Mouse (Mus musculus) limb, embryonic 13.5 days (tissue): Measurements from ENCODE around the gene Jsrp1. TPM values are rescaled to one million over a fixed set of nuclear protein-coding genes. Genes with fewer than 3 reads are reported as not detected.

Experiments used
- ATAC-seq: fragments of 200-750 bp; cut with Nextera tagmentation; 2 replicates; pipeline ENCODE4 v1.8.0; 2017; ENCODE audit warnings: low read depth, moderate number of reproducible peaks, moderate TSS enrichment; ENCODE audit not compliant: low FRiP score
- H3K27ac ChIP-seq: fragments of 300-500 bp; sonication (generic); 2 replicates; pipeline ENCODE4 v1.5.1; 2015; ENCODE audit warnings: inconsistent platforms, mild to moderate bottlenecking, moderate library complexity
- H3K27me3 ChIP-seq: fragments of 300-500 bp; sonication (generic); 2 replicates; pipeline ENCODE4 v1.6.1; 2015; ENCODE audit warnings: mild to moderate bottlenecking, inconsistent platforms
- H3K36me3 ChIP-seq: fragments of 300-500 bp; sonication (generic); 2 replicates; pipeline ENCODE4 v1.6.1; 2015; ENCODE audit warnings: inconsistent platforms, mild to moderate bottlenecking, moderate library complexity
- H3K4me1 ChIP-seq: fragments of 300-500 bp; sonication (generic); 2 replicates; pipeline ENCODE4 v1.6.1; 2015; ENCODE audit warnings: inconsistent platforms
- H3K4me2 ChIP-seq: fragments of 300-500 bp; sonication (generic); replicated peaks from 2 replicates; pipeline ENCODE4 v1.6.1; 2015; ENCODE audit warnings: inconsistent platforms, mild to moderate bottlenecking, moderate library complexity
- H3K4me3 ChIP-seq: fragments of 300-500 bp; sonication (generic); 2 replicates; pipeline ENCODE4 v1.5.1; 2015; ENCODE audit warnings: moderate library complexity, mild to moderate bottlenecking, inconsistent platforms
- H3K9ac ChIP-seq: fragments of 300-500 bp; sonication (generic); 2 replicates; pipeline ENCODE4 v1.6.1; 2015; ENCODE audit warnings: mild to moderate bottlenecking, inconsistent platforms
- H3K9me3 ChIP-seq: fragments of 300-500 bp; sonication (generic); 2 replicates; pipeline ENCODE4 v1.6.1; 2016; ENCODE audit warnings: inconsistent platforms
- WGBS: fragments of 180-500 bp; shearing (Covaris S2); methylation state at CpG from one replicate; pipeline ENCODE4 v1.1.7; 2015; 5-methylcytosine and 5-hydroxymethylcytosine counted together
- polyA plus RNA-seq: library from polyadenylated mRNA; unstranded; fragments of >200 nt; fragmentation: Nextera tagmentation; extraction: Ambion mirVana; gene quantifications from 2 replicates; pipeline ENCODE4 v1.2.1, GENCODE M21; 2015

The Jsrp1 gene
- polyA plus RNA-seq, 1 experiment from 2014 or later: 4.5 TPM

DNA sequence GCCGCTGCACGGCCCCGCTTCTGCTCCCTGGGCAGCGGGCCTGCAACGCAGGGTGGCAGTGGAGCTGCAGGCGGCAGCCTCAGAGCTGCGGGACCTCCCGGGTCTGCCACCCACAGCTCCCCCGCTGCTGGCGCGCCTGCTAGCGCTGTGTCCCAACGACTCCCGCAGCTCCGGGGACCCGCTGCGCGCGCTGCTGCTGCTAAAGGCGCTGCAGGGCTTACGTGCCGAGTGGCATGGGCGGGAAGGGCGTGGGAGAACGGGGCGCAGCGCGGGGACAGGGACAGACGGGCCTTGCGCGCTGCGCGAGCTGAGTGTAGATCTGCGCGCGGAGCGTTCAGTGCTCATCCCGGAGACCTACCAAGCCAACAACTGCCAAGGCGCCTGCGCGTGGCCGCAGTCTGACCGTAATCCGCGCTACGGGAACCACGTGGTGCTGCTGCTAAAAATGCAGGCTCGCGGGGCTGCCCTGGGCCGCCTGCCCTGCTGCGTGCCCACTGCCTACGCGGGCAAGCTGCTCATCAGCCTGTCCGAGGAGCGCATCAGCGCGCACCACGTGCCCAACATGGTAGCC lies 6.2 kb downstream of the Jsrp1 start:
- peaks cover 38% of the 10 kb centered on the region for H3K4me1 ChIP-seq
- peak overlapping the region; percentile 78 for H3K9ac ChIP-seq
- H3K36me3 ChIP-seq: peaks cover 33% of the 10 kb centered on the region
- H3K27ac ChIP-seq: peak overlapping the region; percentile 56
- H3K4me3 ChIP-seq: peak overlapping the region; percentile 54
- peaks cover 58% of the 10 kb centered on the region for H3K27me3 ChIP-seq
- H3K9me3 ChIP-seq: no peaks in the 10 kb centered on the region
- ATAC-seq: peak; percentile 83
- peak overlapping the region; percentile 97 for H3K4me2 ChIP-seq
- under 1% methylated on average over 56 of the region's 58 CpGs for WGBS

DNA sequence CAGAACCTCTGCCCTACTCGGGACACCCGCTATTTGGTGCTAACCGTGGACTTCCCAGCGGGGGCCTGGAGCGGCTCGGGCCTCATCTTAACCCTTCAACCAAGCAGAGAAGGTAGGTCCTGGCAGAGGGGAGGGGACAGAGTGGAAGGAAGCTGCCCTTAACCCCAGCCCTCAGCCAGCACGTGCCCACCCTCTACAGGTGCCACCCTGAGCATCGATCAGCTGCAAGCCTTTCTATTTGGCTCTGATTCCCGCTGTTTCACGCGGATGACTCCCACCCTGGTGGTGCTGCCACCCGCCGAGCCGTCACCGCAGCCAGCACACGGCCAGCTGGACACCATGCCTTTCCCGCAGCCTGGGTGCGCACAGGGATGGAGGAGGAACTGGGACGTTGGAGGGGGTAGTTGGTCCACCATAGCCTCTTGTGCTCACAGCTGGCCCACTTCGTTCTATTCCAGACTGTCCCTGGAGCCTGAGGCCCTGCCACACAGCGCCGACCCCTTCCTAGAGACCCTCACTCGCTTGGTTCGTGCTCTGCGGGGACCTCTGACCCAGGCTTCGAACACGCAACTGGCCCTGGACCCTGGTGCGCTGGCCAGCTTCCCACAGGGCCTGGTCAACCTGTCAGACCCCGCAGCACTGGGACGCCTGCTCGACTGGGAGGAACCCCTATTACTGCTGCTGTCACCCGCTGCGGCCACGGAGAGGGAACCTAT lies 6.8 kb downstream of the Jsrp1 start:
- Histone ChIP-seq H3K9ac (peak overlapping the region; percentile 78), H3K27ac (peak overlapping the region; percentile 56), H3K36me3 (peaks cover 39% of the 10 kb centered on the region), H3K9me3 (no peaks in the 10 kb centered on the region), H3K27me3 (peaks cover 52% of the 10 kb centered on the region), H3K4me3 (peak overlapping the region; percentile 54), H3K4me1 (peaks cover 38% of the 10 kb centered on the region), H3K4me2 (peak overlapping the region; percentile 97)
- no peak for ATAC-seq
- 42% methylated on average over 33 of the region's 34 CpGs for WGBS

DNA sequence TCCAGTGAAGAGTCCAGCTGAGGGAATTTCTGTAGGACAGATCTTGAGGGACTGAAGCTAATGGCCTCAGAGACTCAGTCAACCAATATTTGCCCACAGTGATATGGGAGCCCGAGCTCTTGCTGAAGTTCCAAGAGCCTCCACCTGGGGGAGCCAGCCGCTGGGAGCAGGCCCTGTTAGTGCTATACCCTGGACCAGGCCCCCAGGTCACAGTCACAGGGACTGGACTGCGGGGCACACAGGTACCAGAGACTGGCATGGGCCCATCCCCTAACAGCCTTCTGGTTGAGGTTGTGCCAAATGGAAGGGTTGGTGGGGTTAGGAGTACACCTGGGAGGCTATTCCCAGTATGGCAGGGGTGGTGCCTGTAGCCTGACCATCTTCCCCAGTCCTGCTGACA lies 7.4 kb downstream of the Jsrp1 start:
- H3K36me3 ChIP-seq: peaks cover 45% of the 10 kb centered on the region
- no peaks in the 10 kb centered on the region for H3K9me3 ChIP-seq
- 0 out of 2 replicates have a peak, but pooled peaks have one; percentile 17 for ATAC-seq
- no peak overlapping the region for H3K27ac ChIP-seq
- peaks cover 46% of the 10 kb centered on the region for H3K27me3 ChIP-seq
- H3K4me2 ChIP-seq: peak overlapping the region; percentile 97; the same call in 1 of the 2 replicates
- 19% methylated on average over 3 of the region's 3 CpGs for WGBS
- peak overlapping the region; percentile 78; the same call in 1 of the 2 replicates for H3K9ac ChIP-seq
- H3K4me3 ChIP-seq: peak overlapping the region; percentile 54; the same call in 1 of the 2 replicates
- H3K4me1 ChIP-seq: peaks cover 38% of the 10 kb centered on the region

DNA sequence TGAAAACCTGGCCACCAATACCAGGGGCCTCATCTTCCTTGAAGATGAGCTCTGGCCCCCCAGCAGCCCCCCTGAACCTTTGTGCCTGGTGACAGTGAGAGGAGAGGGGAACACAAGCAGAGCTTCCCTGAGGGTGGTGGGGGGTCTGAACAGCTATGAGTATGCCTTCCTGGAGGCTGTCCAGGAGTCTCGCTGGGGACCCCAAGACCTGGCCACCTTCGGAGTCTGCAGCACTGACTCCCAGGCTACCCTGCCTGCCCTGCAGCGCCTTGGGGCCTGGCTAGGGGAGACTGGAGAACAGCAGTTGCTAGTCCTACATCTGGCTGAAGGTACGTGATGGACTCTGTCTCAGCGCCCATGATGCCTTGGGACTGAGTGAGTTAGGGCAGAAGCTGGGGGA lies 8.0 kb downstream of the Jsrp1 start:
- 76% methylated on average over 5 of the region's 5 CpGs for WGBS
- Histone ChIP-seq H3K36me3 (peaks cover 50% of the 10 kb centered on the region), H3K27me3 (peaks cover 40% of the 10 kb centered on the region), H3K9ac (no peak overlapping the region; the same call in 1 of the 2 replicates), H3K4me2 (no peak overlapping the region), H3K27ac (no peak overlapping the region), H3K4me3 (no peak overlapping the region), H3K4me1 (peaks cover 37% of the 10 kb centered on the region), H3K9me3 (no peaks in the 10 kb centered on the region)
- ATAC-seq: no peak

DNA sequence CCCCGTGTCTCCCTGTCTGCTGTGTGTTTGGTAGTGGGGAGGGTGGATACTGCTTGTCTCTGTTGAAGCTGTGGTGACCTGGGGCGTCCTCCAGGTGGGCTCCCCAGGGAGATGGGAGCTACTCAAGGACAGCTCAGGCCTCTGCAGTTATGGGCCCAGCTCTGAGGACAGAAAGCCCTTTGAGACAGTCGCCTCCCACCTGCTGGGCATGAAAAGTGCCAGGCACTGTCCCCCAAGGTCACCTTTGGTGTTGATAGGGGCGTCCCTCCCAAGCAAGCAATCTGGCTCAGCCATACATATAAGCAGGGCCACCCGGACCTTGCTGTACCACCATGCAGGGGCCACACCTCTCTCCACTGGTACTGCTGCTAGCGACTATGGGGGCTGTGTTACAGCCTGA lies 8.4 kb downstream of the Jsrp1 start, which contains the start of gene Amh:
TSS of gene Amh (plus strand) at position 328 of the 400 bp plus-strand sequence.
- Histone ChIP-seq H3K9me3 (no peaks in the 10 kb centered on the region), H3K27me3 (peaks cover 36% of the 10 kb centered on the region), H3K36me3 (peaks cover 54% of the 10 kb centered on the region), H3K4me3 (no peak within 1 kb of the TSS; the same call in 1 of the 2 replicates), H3K4me2 (peak within 1 kb of the TSS; percentile 97; the same call in 1 of the 2 replicates), H3K9ac (peak within 1 kb of the TSS; percentile 78; the same call in 1 of the 2 replicates), H3K4me1 (peaks cover 37% of the 10 kb centered on the region), H3K27ac (no peak within 1 kb of the TSS)
- ATAC-seq: no peak
- 64% methylated on average over 6 of the region's 6 CpGs for WGBS

- H3K9ac ChIP-seq: no peak overlapping the region
- H3K27ac ChIP-seq: no peak overlapping the region
- no peak overlapping the region for H3K4me2 ChIP-seq
- WGBS: 97% methylated on average over 2 of the region's 2 CpGs
- peaks cover 55% of the 10 kb centered on the region for H3K36me3 ChIP-seq
- H3K4me1 ChIP-seq: peaks cover 42% of the 10 kb centered on the region
- no peaks in the 10 kb centered on the region for H3K9me3 ChIP-seq
- ATAC-seq: no peak
- H3K27me3 ChIP-seq: peaks cover 30% of the 10 kb centered on the region
- H3K4me3 ChIP-seq: no peak overlapping the region
These were observed 9.0 kb downstream of the Jsrp1 start for GRCm38 (mm10) chr10:80804340-80804739.

- peaks cover 55% of the 10 kb centered on the region for H3K36me3 ChIP-seq
- peaks cover 17% of the 10 kb centered on the region for H3K27me3 ChIP-seq
- H3K4me1 ChIP-seq: peaks cover 29% of the 10 kb centered on the region
- no peak overlapping the region for H3K4me2 ChIP-seq
- 83% methylated on average over 3 of the region's 3 CpGs for WGBS
- no peaks in the 10 kb centered on the region for H3K9me3 ChIP-seq
- H3K27ac ChIP-seq: no peak overlapping the region
- no peak for ATAC-seq
- no peak overlapping the region for H3K4me3 ChIP-seq
- no peak overlapping the region for H3K9ac ChIP-seq
These were observed 10.3 kb downstream of the Jsrp1 start for GRCm38 (mm10) chr10:80802996-80803395.

DNA sequence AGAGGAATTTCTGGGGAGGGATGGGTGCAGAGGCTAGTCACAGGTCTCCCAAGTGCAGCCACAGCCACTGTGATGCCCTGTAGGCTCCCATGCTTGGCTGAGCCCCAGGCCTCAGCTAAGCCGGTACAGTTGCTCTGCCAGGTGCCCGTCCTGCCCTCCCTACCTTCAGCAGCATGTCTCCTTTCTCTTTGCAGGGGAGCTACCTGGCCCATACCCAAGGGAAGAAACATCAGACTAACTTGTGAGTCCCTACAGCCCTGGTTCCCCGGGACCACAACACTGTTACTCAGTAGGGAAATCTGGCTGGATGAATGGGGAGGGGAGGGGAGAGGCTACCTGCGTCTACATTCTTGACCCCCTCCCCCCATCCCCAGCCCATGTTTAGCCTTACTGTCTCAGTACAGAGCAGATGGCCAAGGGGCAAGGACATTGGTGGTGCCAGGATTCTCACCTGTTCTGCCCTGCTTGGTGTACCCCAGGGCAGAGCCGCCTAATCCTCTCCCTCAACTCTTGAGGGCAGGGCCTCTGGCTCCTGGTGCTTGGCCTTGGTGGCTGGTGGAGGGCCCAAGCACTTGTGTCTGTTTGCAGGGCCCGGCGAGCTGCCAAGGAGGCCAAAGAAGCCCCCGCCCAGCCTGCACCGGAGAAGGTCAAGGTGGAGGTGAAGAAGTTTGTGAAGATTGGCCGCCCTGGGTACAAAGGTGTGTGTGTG lies 10.9 kb downstream of the Jsrp1 start:
- 90% methylated on average over 10 of the region's 10 CpGs for WGBS
- Histone ChIP-seq H3K36me3 (peaks cover 55% of the 10 kb centered on the region), H3K4me3 (no peak overlapping the region), H3K4me2 (no peak overlapping the region), H3K27me3 (peaks cover 13% of the 10 kb centered on the region; the same call in 1 of the 2 replicates), H3K27ac (no peak overlapping the region), H3K9me3 (no peaks in the 10 kb centered on the region), H3K9ac (peak overlapping the region; percentile 13; the same call in 1 of the 2 replicates), H3K4me1 (peaks cover 25% of the 10 kb centered on the region)
- no peak for ATAC-seq

DNA sequence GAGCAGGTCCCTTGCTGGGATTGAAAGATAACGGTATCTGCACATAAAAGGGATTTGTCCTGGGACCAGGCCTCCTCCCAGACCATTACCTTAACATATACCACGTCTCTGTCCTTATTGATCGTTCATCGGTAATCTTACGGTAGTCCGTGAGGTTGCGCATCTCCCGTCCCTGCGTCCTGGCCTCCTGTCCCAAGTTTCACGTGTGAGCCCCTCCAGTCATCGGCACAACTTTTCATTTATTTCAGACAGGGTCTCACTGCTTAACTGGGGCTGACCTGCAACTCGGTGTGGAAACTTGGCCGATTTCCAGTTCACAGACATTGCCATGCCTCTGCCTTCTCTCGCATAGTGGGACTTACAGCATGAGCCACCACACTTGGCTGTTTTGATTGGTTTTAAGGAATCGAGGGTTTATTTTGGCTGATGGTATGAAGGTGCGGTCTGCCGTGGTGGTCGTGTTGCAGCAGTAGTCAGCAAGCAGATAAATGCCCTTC lies 14.2 kb downstream of the Jsrp1 start:
- H3K4me1 ChIP-seq: peaks cover 27% of the 10 kb centered on the region
- 3% methylated on average over 18 of the region's 18 CpGs for WGBS

DNA sequence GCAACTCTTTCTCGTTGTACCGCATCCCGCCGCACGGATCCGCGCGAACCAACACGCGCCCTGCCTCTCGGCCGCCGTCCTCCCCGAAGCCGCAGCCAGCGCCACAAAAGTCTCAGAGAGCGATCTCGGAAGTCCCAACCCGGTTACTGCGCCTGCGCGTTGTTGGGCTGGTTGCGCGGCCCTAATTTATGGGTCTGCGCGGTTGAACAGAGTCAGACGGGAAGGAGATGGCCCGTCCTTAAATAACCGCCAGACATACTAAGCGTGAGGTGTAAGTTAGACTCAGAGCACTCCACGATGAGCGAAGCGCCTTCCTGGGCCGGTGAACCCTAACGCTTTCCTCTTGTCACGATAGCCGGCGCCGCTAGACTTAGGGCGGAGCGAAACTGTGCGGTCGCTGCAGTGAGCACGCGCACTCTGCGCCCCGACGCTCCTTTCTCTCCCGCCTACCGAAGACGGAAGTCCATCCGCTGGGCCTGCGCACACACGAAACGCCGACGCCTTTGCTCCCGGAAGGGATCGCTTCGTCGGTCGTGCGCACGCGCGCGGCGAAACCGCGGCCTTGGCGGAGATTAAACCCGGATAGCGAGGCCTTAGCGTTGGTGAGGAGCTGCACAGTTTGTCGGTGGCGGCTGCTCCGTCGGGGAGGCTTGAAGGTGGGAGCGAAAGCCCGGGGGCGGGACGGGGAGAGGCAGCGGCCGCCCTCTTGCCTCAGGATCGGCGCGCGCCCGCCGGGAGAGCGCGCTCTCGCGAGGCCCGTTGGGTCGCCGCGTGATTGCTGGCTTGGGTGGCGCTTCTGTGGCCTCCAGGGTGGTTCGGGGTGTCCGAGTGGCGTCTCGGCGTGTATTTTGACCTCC lies 14.9 kb downstream of the Jsrp1 start, which contains the start of the genes Sf3a2 and Plekhj1:
TSS of gene Sf3a2 (plus strand) at position 49 of the 857 bp plus-strand sequence.
TSS of gene Plekhj1 (minus strand) at position 477 of the 857 bp plus-strand sequence.
- peak; percentile 92 for ATAC-seq
- H3K27me3 ChIP-seq: no peaks in the 10 kb centered on the region
- peaks cover 27% of the 10 kb centered on the region for H3K4me1 ChIP-seq
- peaks cover 68% of the 10 kb centered on the region for H3K36me3 ChIP-seq
- H3K9me3 ChIP-seq: no peaks in the 10 kb centered on the region
- peak within 1 kb of the TSS; percentile 89 for H3K4me3 ChIP-seq
- WGBS: under 1% methylated on average over 104 of the region's 104 CpGs
- peak within 1 kb of the TSS; percentile 92 for H3K4me2 ChIP-seq
- H3K9ac ChIP-seq: peak within 1 kb of the TSS; percentile 99
- peak within 1 kb of the TSS; percentile 98 for H3K27ac ChIP-seq

More for the DNA sequence above, 14.2 kb downstream of the Jsrp1 start:
- peak overlapping the region; percentile 92 for H3K4me2 ChIP-seq
- H3K9me3 ChIP-seq: no peaks in the 10 kb centered on the region
- peak overlapping the region; percentile 89 for H3K4me3 ChIP-seq
- peak overlapping the region; percentile 99 for H3K9ac ChIP-seq
- peak overlapping the region; percentile 98 for H3K27ac ChIP-seq
- no peak for ATAC-seq
- H3K36me3 ChIP-seq: peaks cover 68% of the 10 kb centered on the region
- no peaks in the 10 kb centered on the region for H3K27me3 ChIP-seq
